Mouse (Mus musculus) erythroblast, embryonic 14.5 days (primary cell): ENCODE data around the gene Mmp27.

Experiments used
- GATA1 ChIP-seq: IDR thresholded peaks from 2 replicates; pipeline ENCODE4 v1.6.1; 2012; ENCODE audit warnings: low read length, inconsistent platforms, mixed read lengths
- TAL1 ChIP-seq: IDR thresholded peaks from 3 replicates; pipeline ENCODE4 v1.6.1; 2012; ENCODE audit warnings: low read length, inconsistent platforms, mixed read lengths

DNA sequence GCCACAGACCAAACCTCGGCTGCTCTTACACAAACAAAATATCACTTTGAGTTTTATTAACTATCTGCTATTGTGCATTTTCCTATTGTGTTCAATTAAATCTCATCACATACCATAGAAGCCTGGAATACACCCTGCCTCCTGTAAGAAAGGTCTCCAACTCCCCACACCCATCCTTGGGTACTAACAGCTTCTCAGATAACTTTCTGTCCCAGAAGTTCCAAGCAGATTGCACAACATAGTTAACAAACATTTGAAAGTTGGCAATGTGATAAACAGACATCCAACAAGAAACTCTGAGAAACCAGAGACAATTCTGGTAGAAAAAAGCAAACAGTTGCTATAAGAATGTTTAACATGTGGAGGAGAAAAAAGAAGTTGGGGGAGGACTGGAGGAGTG, 711 bp upstream of the Mmp27 start:
- TF ChIP-seq TAL1 (no peak), GATA1 (no peak)
